ENCODE assay signal across 8 mouse cellular contexts in genomic region chr11:86357984-86358528, GRCm38 (mm10). TPM values are rescaled to one million over a fixed set of nuclear protein-coding genes. Genes with fewer than 3 reads are reported as not detected.
DNase-seq lines count a peak whose midpoint lies in the region; ATAC-seq and TF ChIP-seq lines count a peak whose summit lies in the region.

No protein-coding gene starts in this region.

- peak overlapping the region; percentile 96 for H3K9ac ChIP-seq in forebrain, embryonic 11.5 days (ENCODE audit: low read length)
- H3K9ac ChIP-seq in heart, postnatal 0 days (replicated peaks; ENCODE audit: low read depth, low read length) = peak overlapping the region; percentile 99
- peak overlapping the region; percentile 97 for H3K9ac ChIP-seq in liver, embryonic 16.5 days (ENCODE audit: low read depth, low read length)
- peak overlapping the region; percentile 98 for H3K9ac ChIP-seq in neural tube, embryonic 13.5 days

- no peaks in the 10 kb centered on the region for H3K27me3 ChIP-seq in forebrain, embryonic 11.5 days (ENCODE audit: control insufficient read depth, insufficient read depth, low read length)
- H3K27me3 ChIP-seq in heart, postnatal 0 days (ENCODE audit: control insufficient read depth, insufficient read depth, low read length) = no peaks in the 10 kb centered on the region
- no peaks in the 10 kb centered on the region; the same call in 1 of the 2 replicates for H3K27me3 ChIP-seq in liver, embryonic 16.5 days (ENCODE audit: control insufficient read depth, insufficient read depth, low read depth, low read length)
- no peaks in the 10 kb centered on the region for H3K27me3 ChIP-seq in neural tube, embryonic 13.5 days
- H3K27me3 ChIP-seq in testis, adult 2 months (ENCODE audit: control insufficient read depth, insufficient read depth, low read length) = no peaks in the 10 kb centered on the region

- peak overlapping the region; percentile 34 for H3K4me2 ChIP-seq in forebrain, embryonic 11.5 days (ENCODE audit: low read depth, low read length, severe bottlenecking)
- peak overlapping the region; percentile 61 for H3K4me2 ChIP-seq in heart, postnatal 0 days (ENCODE audit: low read depth, low read length)
- peak overlapping the region; percentile 29 for H3K4me2 ChIP-seq in liver, embryonic 16.5 days (ENCODE audit: low read depth, low read length)
- peak overlapping the region; percentile 92 for H3K4me2 ChIP-seq in neural tube, embryonic 13.5 days

- peak overlapping the region; percentile 95 for H3K4me3 ChIP-seq in forebrain, embryonic 11.5 days (ENCODE audit: low read depth, low read length)
- peak overlapping the region; percentile 99 for H3K4me3 ChIP-seq in heart, postnatal 0 days (ENCODE audit: low read depth, low read length)
- H3K4me3 ChIP-seq in liver, embryonic 16.5 days (ENCODE audit: low read depth, low read length) = peak overlapping the region; percentile 95
- H3K4me3 ChIP-seq in neural tube, embryonic 13.5 days = peak overlapping the region; percentile 97
- peak overlapping the region; percentile 100 for H3K4me3 ChIP-seq in testis, adult 2 months (ENCODE audit: control insufficient read depth, low read depth, low read length)

- under 1% methylated on average over 44 of the region's 45 CpGs for WGBS in forebrain, embryonic 11.5 days
- under 1% methylated on average over 45 of the region's 45 CpGs for WGBS in heart, postnatal 0 days
- under 1% methylated on average over 45 of the region's 45 CpGs for WGBS in liver, embryonic 16.5 days (ENCODE audit: insufficient replicate concordance)
- 1% methylated on average over 45 of the region's 45 CpGs for WGBS in neural tube, embryonic 13.5 days

- H3K36me3 ChIP-seq in forebrain, embryonic 11.5 days (ENCODE audit: control insufficient read depth, insufficient read depth, low read length) = no peaks in the 10 kb centered on the region
- peaks cover 8% of the 10 kb centered on the region for H3K36me3 ChIP-seq in heart, postnatal 0 days (replicated peaks; ENCODE audit: control insufficient read depth, insufficient read depth, low read length)
- peaks cover 7% of the 10 kb centered on the region for H3K36me3 ChIP-seq in liver, embryonic 16.5 days (ENCODE audit: control insufficient read depth, insufficient read depth)
- H3K36me3 ChIP-seq in neural tube, embryonic 13.5 days = 0 out of 2 replicates have a peak, but pooled peaks cover 10% of the 10 kb centered on the region
- peaks cover 2% of the 10 kb centered on the region; the same call in 1 of the 2 replicates for H3K36me3 ChIP-seq in testis, adult 2 months (ENCODE audit: control insufficient read depth, insufficient read depth, low read length)

- TF ChIP-seq CTCF in heart, postnatal 0 days (IDR thresholded peaks at IDR 0.05; ENCODE audit: low read depth) = peak; percentile 88
- TF ChIP-seq CTCF in testis, adult 2 months (IDR thresholded peaks at IDR 0.05; ENCODE audit: control insufficient read depth, insufficient read depth, insufficient replicate concordance, low read depth, low read length) = peak; percentile 77; the same call in 1 of the 2 replicates

- TF ChIP-seq EP300 in heart, postnatal 0 days (IDR thresholded peaks at IDR 0.05; ENCODE audit: low read depth) = peak; percentile 71; the same call in 1 of the 2 replicates

- H3K4me1 ChIP-seq in forebrain, embryonic 11.5 days (replicated peaks; ENCODE audit: control insufficient read depth, insufficient read depth, low read length) = peaks cover 2% of the 10 kb centered on the region; the same call in 1 of the 2 replicates
- H3K4me1 ChIP-seq in heart, postnatal 0 days (ENCODE audit: control insufficient read depth, insufficient read depth) = peaks cover 19% of the 10 kb centered on the region
- peaks cover 16% of the 10 kb centered on the region for H3K4me1 ChIP-seq in liver, embryonic 16.5 days (ENCODE audit: control insufficient read depth, low read depth, low read length)
- H3K4me1 ChIP-seq in neural tube, embryonic 13.5 days (replicated peaks) = peaks cover 34% of the 10 kb centered on the region
- no peaks in the 10 kb centered on the region; the same call in none of the 2 replicates for H3K4me1 ChIP-seq in testis, adult 2 months (ENCODE audit: control insufficient read depth, insufficient read depth, low read length)

- peak; percentile 75 for TF ChIP-seq POLR2A in testis, adult 2 months (IDR thresholded peaks at IDR 0.05; ENCODE audit: control insufficient read depth, low read depth, low read length)

- peak overlapping the region; percentile 95 for H3K27ac ChIP-seq in forebrain, embryonic 11.5 days (ENCODE audit: low read depth, low read length)
- H3K27ac ChIP-seq in heart, postnatal 0 days (ENCODE audit: low read depth) = peak overlapping the region; percentile 100
- H3K27ac ChIP-seq in liver, embryonic 16.5 days (ENCODE audit: low read length) = peak overlapping the region; percentile 94
- H3K27ac ChIP-seq in neural tube, embryonic 13.5 days (replicated peaks) = peak overlapping the region; percentile 98
- peak overlapping the region; percentile 100 for H3K27ac ChIP-seq in testis, adult 2 months (ENCODE audit: control insufficient read depth, insufficient read depth, low read depth, low read length)

- peak; percentile 99 for DNase-seq in CD8-positive naive resting alpha-beta T cell, adult 2 months (ENCODE audit: low read depth in 2 of 2, low spot score in 2 of 2)
- peak; percentile 97 for DNase-seq in c-Kit-positive CD71-negative TER-119-negative erythroid progenitor cells, embryonic 14.5 days (ENCODE audit: low read depth)
- peak; percentile 99 for DNase-seq in forebrain, embryonic 11.5 days (ENCODE audit: low spot score)
- DNase-seq in heart, postnatal 0 days (ENCODE audit: low spot score) = peak; percentile 98
- peak; percentile 99 for DNase-seq in kidney, postnatal 4 days

- H3K9me3 ChIP-seq in forebrain, embryonic 11.5 days (ENCODE audit: control insufficient read depth, low read length) = no peaks in the 10 kb centered on the region
- no peaks in the 10 kb centered on the region for H3K9me3 ChIP-seq in heart, postnatal 0 days (replicated peaks; ENCODE audit: control insufficient read depth, low read length)
- H3K9me3 ChIP-seq in liver, embryonic 16.5 days (replicated peaks; ENCODE audit: control insufficient read depth, low read length) = no peaks in the 10 kb centered on the region
- no peaks in the 10 kb centered on the region for H3K9me3 ChIP-seq in neural tube, embryonic 13.5 days

- ATAC-seq in forebrain, embryonic 11.5 days (replicated peaks; ENCODE audit: low FRiP score) = peak; percentile 97
- peak; percentile 99 for ATAC-seq in heart, postnatal 0 days (ENCODE audit: insufficient read depth, low read depth)
- ATAC-seq in liver, embryonic 16.5 days (ENCODE audit: low read depth) = peak; percentile 98
- peak; percentile 92 for ATAC-seq in neural tube, embryonic 13.5 days (ENCODE audit: low read depth)

RNA-seq across cellular contexts. Expression of gene Med13, which starts 0.7 kb away (rescaled TPM):
- polyA plus RNA-seq in forebrain, embryonic 11.5 days (2014; fragmentation: Nextera tagmentation; extraction: Ambion mirVana) = 15.5 and 16.4 TPM in 2 replicates
- 26.3 and 52.1 TPM in 2 replicates for total RNA-seq in heart, postnatal 0 days (2014; rRNA removed; ENCODE audit: low replicate concordance)
- 3.7 and 3.8 TPM in 2 replicates for polyA plus RNA-seq in heart, postnatal 0 days (2015; fragmentation: Nextera tagmentation; extraction: Ambion mirVana)
- polyA plus RNA-seq in liver, embryonic 16.5 days (2015; fragmentation: Nextera tagmentation; extraction: Ambion mirVana) = 3.0 and 3.5 TPM in 2 replicates
- polyA plus RNA-seq in neural tube, embryonic 13.5 days (2015; fragmentation: Nextera tagmentation; extraction: Ambion mirVana) = 8.2 and 8.9 TPM in 2 replicates
- 16.8 and 25.0 TPM in 2 replicates for polyA plus RNA-seq in testis, adult 2 months (2012; rRNA removed)

Comparison
In these comparisons a context has a peak if more than half of its experiments do, and no peak if none do; other contexts are left out.
1. Peak in every context shown above with its lines: DNase-seq, ATAC-seq, H3K4me3 ChIP-seq and H3K27ac ChIP-seq.
2. H3K4me2 ChIP-seq: peak in every context shown above with its lines; median percentile 92 in neural tube, embryonic 13.5 days; 61 in heart, postnatal 0 days; 34 in forebrain, embryonic 11.5 days; 29 in liver, embryonic 16.5 days.